ENCODE assay signal across 9 mouse cellular contexts in the genomic region with DNA sequence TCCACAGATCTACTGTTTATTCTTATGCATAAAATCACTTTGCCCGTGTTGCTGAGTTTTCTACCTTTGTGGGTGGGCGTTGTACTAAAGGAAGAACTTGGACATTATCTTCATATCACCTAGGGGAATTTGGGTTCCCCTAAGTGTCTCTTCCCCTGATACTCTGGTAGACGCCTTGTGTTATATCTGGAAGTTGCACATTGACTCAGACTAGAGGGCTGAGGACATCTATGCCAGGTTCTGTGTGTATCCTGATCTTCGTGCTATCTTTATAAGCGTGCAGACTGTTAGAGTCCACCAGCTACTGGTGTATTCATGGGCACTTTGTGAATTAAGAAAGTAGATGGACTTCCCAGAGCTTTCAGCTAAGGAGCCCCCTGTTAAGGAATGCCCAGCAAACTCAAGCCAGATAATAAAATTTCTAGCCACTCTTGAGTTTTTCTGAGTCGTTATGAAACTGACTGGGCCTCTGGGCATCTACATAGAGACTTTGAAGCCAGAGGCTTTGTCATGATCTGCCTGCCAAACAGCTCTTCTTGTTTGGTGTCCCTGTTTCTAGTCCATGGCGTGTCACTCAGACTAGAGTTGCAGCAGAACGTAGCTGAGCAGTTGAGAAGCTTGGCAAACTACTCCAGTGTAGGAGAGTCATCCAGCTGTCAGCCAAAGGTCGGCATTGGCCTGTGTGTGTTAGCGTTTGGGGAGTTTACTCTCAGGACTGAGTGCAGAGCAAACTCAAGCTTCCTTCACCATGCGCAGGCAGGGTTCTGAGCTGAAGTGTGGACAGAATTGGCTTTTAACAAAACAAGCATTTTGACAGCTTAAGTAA. TPM values are rescaled to one million over a fixed set of nuclear protein-coding genes. Genes with fewer than 3 reads are reported as not detected.
DNase-seq lines count a peak whose midpoint lies in the region; ATAC-seq and TF ChIP-seq lines count a peak whose summit lies in the region.
"Had no signal": no experiment of that assay in that cellular context is flagged by ENCODE, and none has a peak within 500 bp of the region (broad histone marks: within the 10 kb centered on the region; RNA-seq: fewer than 3 reads in every experiment).

No protein-coding gene starts in this region.

- intact Hi-C loops in heart, postnatal 14 days (cut with DNase I), result loop anchor here (5.0 kb wide), 1 partner anchor 38 kb away; no protein-coding TSS in a partner anchor

- TF ChIP-seq CTCF in liver, embryonic 14.5 days (IDR thresholded peaks at IDR 0.05; ENCODE audit: low read depth), result no peak

- peak overlapping the region; percentile 72 for H3K27ac ChIP-seq in liver, embryonic 14.5 days
- no peak overlapping the region for H3K27ac ChIP-seq in neural tube, embryonic 15.5 days (replicated peaks)

- no peaks in the 10 kb centered on the region for H3K36me3 ChIP-seq in liver, embryonic 14.5 days (replicated peaks; ENCODE audit: control insufficient read depth, insufficient read depth, low read depth)
- no peaks in the 10 kb centered on the region for H3K36me3 ChIP-seq in neural tube, embryonic 15.5 days

- H3K27me3 ChIP-seq in liver, embryonic 14.5 days (ENCODE audit: control insufficient read depth, insufficient read depth, low read length), result no peaks in the 10 kb centered on the region
- H3K27me3 ChIP-seq in neural tube, embryonic 15.5 days (replicated peaks), result no peaks in the 10 kb centered on the region

- TF ChIP-seq EP300 in liver, embryonic 14.5 days (IDR thresholded peaks at IDR 0.05; ENCODE audit: low read depth), result peak; percentile 43

- H3K4me2 ChIP-seq in liver, embryonic 14.5 days (ENCODE audit: low read depth), result peak overlapping the region; percentile 51
- no peak overlapping the region for H3K4me2 ChIP-seq in neural tube, embryonic 15.5 days

- H3K4me1 ChIP-seq in liver, embryonic 14.5 days (replicated peaks; ENCODE audit: control insufficient read depth in 2 of 2, insufficient read depth in 2 of 2, low read length in 1 of 2), result peaks cover 32 to 50% of the 10 kb centered on the region in 2 experiments
- peaks cover 24% of the 10 kb centered on the region for H3K4me1 ChIP-seq in neural tube, embryonic 15.5 days

- no peaks in the 10 kb centered on the region for H3K9me3 ChIP-seq in liver, embryonic 14.5 days (ENCODE audit: control insufficient read depth, low read length)
- H3K9me3 ChIP-seq in neural tube, embryonic 15.5 days (replicated peaks), result no peaks in the 10 kb centered on the region
- H3K9me3 ChIP-seq: G1E had no signal

- no peak overlapping the region for H3K4me3 ChIP-seq in liver, embryonic 14.5 days (ENCODE audit: insufficient read depth in 1 of 2, low read depth in 2 of 2, low read length in 2 of 2)
- no peak overlapping the region for H3K4me3 ChIP-seq in neural tube, embryonic 15.5 days (replicated peaks)

- 34% methylated on average over 11 of the region's 11 CpGs for WGBS in liver, embryonic 14.5 days (ENCODE audit: insufficient replicate concordance)
- 89% methylated on average over 11 of the region's 11 CpGs for WGBS in neural tube, embryonic 15.5 days

- ATAC-seq in liver, embryonic 14.5 days (ENCODE audit: insufficient read depth), result peak; percentile 74
- no peak for ATAC-seq in neural tube, embryonic 15.5 days (ENCODE audit: low FRiP score)

- H3K9ac ChIP-seq in liver, embryonic 14.5 days (replicated peaks), result peak overlapping the region; percentile 24
- H3K9ac ChIP-seq in neural tube, embryonic 15.5 days (replicated peaks), result no peak overlapping the region

- DNase-seq in urinary bladder, postnatal 14 days (ENCODE audit: low spot score), result peak; percentile 58
- DNase-seq in urinary bladder, postnatal 10 days (ENCODE audit: low spot score), result no peak
- DNase-seq in heart, postnatal 14 days, result peak; percentile 59 to 71
- DNase-seq in liver, embryonic 14.5 days (ENCODE audit: low read depth in 3 of 3, low spot score in 3 of 3), result peak; percentile 48 to 60 (median 54)
- DNase-seq in right cerebral cortex, postnatal 4 days, result no peak
- DNase-seq in cerebellum, postnatal 25 days, result no peak
- DNase-seq in frontal cortex, postnatal 10 days (ENCODE audit: low spot score in 2 of 2), result no peak

RNA-seq across cellular contexts. Expression of a gene that starts 3.5 kb away (rescaled TPM):
- 1 to 10 TPM; 7.6 to 7.7 TPM for total RNA-seq in heart, postnatal 14 days (2021)
- polyA plus RNA-seq in liver, embryonic 14.5 days (2012; rRNA removed), result 3.5 and 6.2 TPM in 2 replicates
- polyA plus RNA-seq in liver, embryonic 14.5 days (2014; fragmentation: Nextera tagmentation; extraction: Ambion mirVana), result 8.2 and 11.0 TPM in 2 replicates
- polyA plus RNA-seq in neural tube, embryonic 15.5 days (2015; fragmentation: Nextera tagmentation; extraction: Ambion mirVana), result 23.0 and 25.2 TPM in 2 replicates

RNA-seq across cellular contexts. Expression of a gene that starts 50.2 kb away (rescaled TPM):
- 10 to 100 TPM; 10.7 to 13.5 TPM for total RNA-seq in heart, postnatal 14 days (2021)
- polyA plus RNA-seq in liver, embryonic 14.5 days (2012; rRNA removed), result 0.42 and 0.55 TPM in 2 replicates
- polyA plus RNA-seq in liver, embryonic 14.5 days (2014; fragmentation: Nextera tagmentation; extraction: Ambion mirVana), result 0.37 and 0.72 TPM in 2 replicates
- 3.0 TPM in 2 replicates for polyA plus RNA-seq in neural tube, embryonic 15.5 days (2015; fragmentation: Nextera tagmentation; extraction: Ambion mirVana)

RNA-seq across cellular contexts. Expression of a gene that starts 57.4 kb away (rescaled TPM):
- 1 to 10 TPM; 2.7 to 6.5 TPM for total RNA-seq in heart, postnatal 14 days (2021)
- 34.6 and 56.0 TPM in 2 replicates for polyA plus RNA-seq in liver, embryonic 14.5 days (2012; rRNA removed)
- 82.3 and 113 TPM in 2 replicates for polyA plus RNA-seq in liver, embryonic 14.5 days (2014; fragmentation: Nextera tagmentation; extraction: Ambion mirVana)
- polyA plus RNA-seq in neural tube, embryonic 15.5 days (2015; fragmentation: Nextera tagmentation; extraction: Ambion mirVana), result 0.08 and 0.18 TPM in 2 replicates
- polyA plus RNA-seq: G1E had no signal

Comparison
In these comparisons a context has a peak if more than half of its experiments do, and no peak if none do; other contexts are left out.
1. DNase-seq: peak in urinary bladder, postnatal 14 days (single experiment), heart, postnatal 14 days (2 of 2) and liver, embryonic 14.5 days (3 of 3); none in urinary bladder, postnatal 10 days (single experiment), right cerebral cortex, postnatal 4 days (single experiment), cerebellum, postnatal 25 days (0 of 2) and frontal cortex, postnatal 10 days (0 of 2).
2. RNA of a gene that starts 57.4 kb away (polyA plus RNA-seq): 34.6 to 113 TPM in liver, embryonic 14.5 days; 0.08 to 0.18 TPM in neural tube, embryonic 15.5 days; every median in the first group is over 10 times any median in the second.